25 mouse cellular contexts compared by ENCODE assay signal in the genomic region with DNA sequence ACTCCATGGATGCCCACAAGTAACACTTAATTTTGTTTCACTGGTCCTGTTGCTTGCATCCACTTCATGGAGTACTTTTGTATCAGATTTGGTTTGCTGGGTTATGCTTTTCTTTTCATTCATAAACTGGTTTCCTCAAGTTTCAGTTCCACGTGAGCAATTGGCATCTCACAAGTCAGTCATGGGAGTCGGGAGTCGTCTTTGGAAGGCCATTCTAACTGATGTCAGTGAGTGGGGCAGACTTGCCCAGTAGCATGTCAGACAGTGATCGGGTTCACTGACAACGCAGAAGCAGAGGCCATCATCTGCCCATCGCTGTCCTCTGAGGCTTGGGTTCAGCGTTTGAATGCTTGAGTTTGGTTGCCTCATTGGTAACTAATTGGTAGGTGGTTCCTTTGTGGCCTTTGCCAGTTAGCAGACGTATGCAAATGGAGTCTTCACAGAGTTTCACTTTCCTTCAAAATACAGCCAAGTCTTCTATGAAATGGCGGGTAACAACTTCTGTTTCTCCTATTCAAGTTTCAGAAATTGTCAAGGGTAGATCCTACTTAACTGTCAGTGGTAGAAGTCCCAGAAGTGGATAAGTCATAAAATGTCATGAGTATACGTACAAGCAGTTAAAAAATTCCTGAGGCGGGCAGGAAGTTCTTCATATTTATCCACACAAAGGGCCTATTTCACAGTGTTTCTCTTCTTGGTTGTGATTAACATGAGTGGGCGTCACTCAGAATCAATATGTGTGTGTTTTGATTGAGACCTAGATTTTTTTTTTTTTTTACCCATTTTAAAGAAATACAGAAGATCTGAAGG.
DNase-seq lines count a peak whose midpoint lies in the region; ATAC-seq and TF ChIP-seq lines count a peak whose summit lies in the region.
"Had no signal": no experiment of that assay in that cellular context is flagged by ENCODE, and none has a peak within 500 bp of the region (broad histone marks: within the 10 kb centered on the region; RNA-seq: fewer than 3 reads in every experiment).

No protein-coding gene starts in this region.

- H3K4me1 ChIP-seq in forebrain, postnatal 0 days (ENCODE audit: insufficient read depth), result no peaks in the 10 kb centered on the region; the same call in 1 of the 2 replicates
- 0 out of 2 replicates have a peak, but pooled peaks cover 7% of the 10 kb centered on the region for H3K4me1 ChIP-seq in forebrain, embryonic 13.5 days
- peaks cover 29% of the 10 kb centered on the region for H3K4me1 ChIP-seq in kidney, embryonic 16.5 days (ENCODE audit: insufficient read depth, low read length)
- H3K4me1 ChIP-seq: stomach, embryonic 15.5 days had no signal

- H3K27me3 ChIP-seq in forebrain, postnatal 0 days (ENCODE audit: insufficient read depth, low read length), result no peaks in the 10 kb centered on the region
- no peaks in the 10 kb centered on the region for H3K27me3 ChIP-seq in forebrain, embryonic 13.5 days
- no peaks in the 10 kb centered on the region for H3K27me3 ChIP-seq in kidney, embryonic 16.5 days (ENCODE audit: insufficient read depth, low read length)
- H3K27me3 ChIP-seq: forebrain, embryonic 12.5 days; heart, embryonic 12.5 days; kidney, embryonic 15.5 days; stomach, embryonic 15.5 days had no signal

- no peak overlapping the region for H3K27ac ChIP-seq in forebrain, postnatal 0 days (ENCODE audit: low read depth, low read length)
- H3K27ac ChIP-seq in forebrain, embryonic 13.5 days, result no peak overlapping the region
- no peak overlapping the region for H3K27ac ChIP-seq in kidney, embryonic 16.5 days (ENCODE audit: low read length)
- H3K27ac ChIP-seq: forebrain, embryonic 12.5 days; hindbrain, embryonic 14.5 days; kidney, embryonic 15.5 days; limb, embryonic 13.5 days; liver, embryonic 14.5 days; stomach, embryonic 15.5 days had no signal

- TF ChIP-seq CTCF in forebrain, postnatal 0 days (IDR thresholded peaks at IDR 0.05; ENCODE audit: low read depth), result no peak

- H3K9me3 ChIP-seq in forebrain, postnatal 0 days (ENCODE audit: low read length), result no peaks in the 10 kb centered on the region
- no peaks in the 10 kb centered on the region for H3K9me3 ChIP-seq in forebrain, embryonic 13.5 days (replicated peaks)
- no peaks in the 10 kb centered on the region for H3K9me3 ChIP-seq in kidney, embryonic 16.5 days (ENCODE audit: low read length)
- H3K9me3 ChIP-seq: forebrain, embryonic 12.5 days; heart, embryonic 12.5 days; kidney, embryonic 15.5 days; limb, embryonic 13.5 days; stomach, embryonic 15.5 days had no signal

- DNase-seq in forebrain, postnatal 0 days, result no peak
- DNase-seq in spleen, adult 12 weeks (ENCODE audit: low spot score), result peak; percentile 18
- no peak for DNase-seq in spleen, postnatal 10 days (ENCODE audit: low spot score in 2 of 2)
- no peak for DNase-seq in Muller cell, postnatal 12 days (ENCODE audit: inconsistent ontology term)
- DNase-seq: adrenal gland, postnatal 10 days; cerebellum, adult 11 months; cerebellum, postnatal 36 days; gastrocnemius, postnatal 14 days; heart, postnatal 14 days; lung, postnatal 10 days; retina, postnatal 1 day; thymus, adult 2 months had no signal

- peak; percentile 17; the same call in 1 of the 2 replicates for ATAC-seq in forebrain, postnatal 0 days
- ATAC-seq in forebrain, embryonic 13.5 days, result no peak
- peak; percentile 30 for ATAC-seq in activated CD4-positive, CD25-positive, alpha-beta regulatory T cell, adult 4 months
- ATAC-seq in monocyte, adult 5-6 weeks (replicated peaks; ENCODE audit: insufficient number of reproducible peaks, low FRiP score, low TSS enrichment, poor library complexity, severe bottlenecking), result peak; percentile 66
- no peak for ATAC-seq in kidney, embryonic 16.5 days (ENCODE audit: low FRiP score, low TSS enrichment)
- ATAC-seq: intestine, postnatal 0 days; midbrain, embryonic 16.5 days had no signal

- H3K4me3 ChIP-seq in forebrain, postnatal 0 days (ENCODE audit: low read depth, low read length), result no peak overlapping the region
- H3K4me3 ChIP-seq in forebrain, embryonic 13.5 days, result no peak overlapping the region
- H3K4me3 ChIP-seq in kidney, embryonic 16.5 days (ENCODE audit: low read length), result no peak overlapping the region
- H3K4me3 ChIP-seq: forebrain, embryonic 12.5 days; heart, embryonic 12.5 days; kidney, embryonic 15.5 days; limb, embryonic 13.5 days; stomach, embryonic 15.5 days had no signal

- no peak overlapping the region for H3K4me2 ChIP-seq in forebrain, postnatal 0 days (ENCODE audit: low read depth)
- H3K4me2 ChIP-seq in forebrain, embryonic 13.5 days, result no peak overlapping the region
- H3K4me2 ChIP-seq in kidney, embryonic 16.5 days (replicated peaks; ENCODE audit: low read depth, low read length), result no peak overlapping the region
- H3K4me2 ChIP-seq: forebrain, embryonic 12.5 days; heart, embryonic 12.5 days; hindbrain, embryonic 14.5 days; kidney, embryonic 15.5 days; limb, embryonic 13.5 days; stomach, embryonic 15.5 days had no signal

- H3K9ac ChIP-seq in forebrain, postnatal 0 days, result no peak overlapping the region
- H3K9ac ChIP-seq in forebrain, embryonic 13.5 days, result no peak overlapping the region
- H3K9ac ChIP-seq in kidney, embryonic 16.5 days (replicated peaks; ENCODE audit: low read length), result no peak overlapping the region
- H3K9ac ChIP-seq: forebrain, embryonic 12.5 days; heart, embryonic 12.5 days; hindbrain, embryonic 14.5 days; kidney, embryonic 15.5 days; limb, embryonic 13.5 days; liver, embryonic 14.5 days; stomach, embryonic 15.5 days had no signal

- no peaks in the 10 kb centered on the region for H3K36me3 ChIP-seq in forebrain, postnatal 0 days (ENCODE audit: insufficient read depth)
- no peaks in the 10 kb centered on the region for H3K36me3 ChIP-seq in forebrain, embryonic 13.5 days (ENCODE audit: poor library complexity, severe bottlenecking)
- H3K36me3 ChIP-seq in kidney, embryonic 16.5 days (ENCODE audit: insufficient read depth, low read length), result no peaks in the 10 kb centered on the region
- H3K36me3 ChIP-seq: forebrain, embryonic 12.5 days; heart, embryonic 12.5 days; kidney, embryonic 15.5 days; limb, embryonic 13.5 days; stomach, embryonic 15.5 days had no signal

- 69% methylated on average over 12 of the region's 12 CpGs for WGBS in forebrain, postnatal 0 days
- 78% methylated on average over 12 of the region's 12 CpGs for WGBS in forebrain, embryonic 13.5 days
- WGBS in kidney, embryonic 16.5 days, result 74% methylated on average over 12 of the region's 12 CpGs

Comparison
In these comparisons a context has a peak if more than half of its experiments do, and no peak if none do; other contexts are left out.
1. ATAC-seq: peak in forebrain, postnatal 0 days (single experiment), activated CD4-positive, CD25-positive, alpha-beta regulatory T cell, adult 4 months (single experiment) and monocyte, adult 5-6 weeks (single experiment); none in forebrain, embryonic 13.5 days (single experiment) and kidney, embryonic 16.5 days (single experiment).